Mouse (Mus musculus) lung, postnatal 4 days (tissue): ENCODE results near the gene Rhbdf1.
A peak's percentile ranks its signal among the peaks of the same experiment; 100 is the strongest.

Experiments
- DNase-seq, 2 experiments: peaks; one replicate each; pipeline ENCODE4 v3.0.0; 2021

Gene Rhbdf1

DNA sequence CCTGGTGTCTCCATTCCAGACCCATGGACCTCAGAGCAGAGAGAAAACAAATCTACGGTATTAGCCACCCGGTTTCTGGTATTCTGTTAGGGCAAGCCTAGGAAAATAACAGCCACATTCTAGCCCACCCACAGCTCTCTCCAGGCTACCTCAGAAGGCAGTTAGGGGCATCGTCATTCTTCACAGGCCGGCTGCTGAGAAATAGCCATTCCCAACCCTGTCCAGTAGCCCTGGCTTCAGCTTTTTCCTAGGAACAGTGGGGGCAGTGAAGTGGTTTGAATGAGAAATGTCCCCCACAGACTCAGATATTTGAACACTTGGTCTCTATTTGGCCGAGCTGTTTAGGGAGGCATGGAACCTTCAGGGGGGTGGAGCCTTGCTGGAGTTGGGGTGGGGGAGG lies 32.7 kb downstream of the Rhbdf1 start:
- DNase-seq = no peak

DNA sequence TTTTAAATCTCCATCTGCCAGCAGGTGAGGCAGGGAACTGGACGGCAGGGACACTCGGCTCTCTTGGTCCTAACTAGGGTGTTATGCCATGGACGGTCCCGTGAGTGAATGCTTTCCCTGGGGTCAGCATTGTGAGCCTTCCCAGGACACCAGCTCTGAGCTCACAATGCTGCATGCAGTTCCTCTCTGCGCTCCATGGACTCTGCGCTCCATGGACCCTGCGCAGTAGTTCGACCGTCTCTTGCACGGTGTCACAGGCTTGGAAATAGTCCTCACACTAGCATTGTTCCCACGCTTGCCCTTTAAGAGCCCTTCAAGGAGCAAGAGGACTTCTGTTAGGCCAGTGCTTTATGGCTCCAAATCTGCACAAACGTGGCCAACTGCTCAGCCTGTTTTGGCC lies 33.2 kb downstream of the Rhbdf1 start:
- DNase-seq = no peak

DNA sequence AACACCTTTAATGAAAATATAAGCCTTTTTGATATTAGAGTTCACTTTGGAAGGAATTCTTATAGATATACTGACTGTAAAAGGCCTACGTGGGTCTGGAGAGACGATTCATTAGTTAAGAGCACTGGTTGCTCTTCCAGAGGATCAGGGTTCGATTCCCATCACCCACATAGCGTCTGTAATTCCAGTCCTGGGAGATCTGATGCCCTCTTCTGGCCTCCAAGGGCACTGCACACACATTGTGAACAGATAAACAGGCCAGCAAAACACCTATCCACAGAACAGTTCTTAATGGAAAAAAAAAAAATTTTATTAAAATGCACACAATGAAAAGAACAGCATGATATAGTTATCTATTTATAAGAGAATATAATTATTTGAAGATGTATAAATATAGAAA lies 34.8 kb downstream of the Rhbdf1 start:
- DNase-seq = no peak

DNA sequence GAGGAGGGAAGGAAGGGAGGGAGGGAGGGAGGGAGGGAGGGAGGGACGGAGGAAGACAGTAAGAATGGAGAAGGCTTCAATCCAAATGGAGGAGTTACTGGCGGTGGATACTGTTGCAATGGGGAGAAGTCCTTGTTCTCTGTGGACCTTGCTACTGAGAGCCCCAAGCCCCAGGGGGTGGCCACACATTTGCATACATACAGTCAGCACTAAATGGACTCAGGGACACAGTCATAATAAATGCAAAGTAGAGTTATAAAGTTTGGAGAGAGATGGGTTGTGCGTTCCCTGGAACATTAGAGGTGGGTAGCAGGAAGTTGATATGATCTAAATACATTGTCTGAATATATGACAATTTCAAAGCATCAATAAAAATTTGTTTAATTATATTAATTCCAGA lies 36.1 kb downstream of the Rhbdf1 start:
- no peak for DNase-seq

DNA sequence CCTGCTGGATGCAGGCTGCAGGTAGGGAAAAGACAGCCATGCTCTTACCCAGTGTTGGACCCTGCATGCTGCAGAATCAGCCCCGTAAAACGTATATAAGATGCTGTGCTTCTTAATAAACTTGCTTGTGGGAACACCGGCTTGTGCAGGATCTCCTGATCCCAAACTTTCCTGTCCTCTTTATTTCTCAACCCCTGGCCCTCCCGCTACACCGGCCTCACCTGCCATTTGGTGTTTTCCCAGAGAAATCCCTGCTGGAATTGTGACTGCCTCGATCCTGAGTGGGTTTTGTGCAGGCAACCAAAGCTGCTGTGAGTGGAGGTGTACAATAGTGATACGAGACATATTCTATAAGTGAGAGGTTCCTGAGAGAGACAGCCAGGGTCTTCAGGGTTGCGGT lies 37.6 kb downstream of the Rhbdf1 start:
- no peak for DNase-seq

DNA sequence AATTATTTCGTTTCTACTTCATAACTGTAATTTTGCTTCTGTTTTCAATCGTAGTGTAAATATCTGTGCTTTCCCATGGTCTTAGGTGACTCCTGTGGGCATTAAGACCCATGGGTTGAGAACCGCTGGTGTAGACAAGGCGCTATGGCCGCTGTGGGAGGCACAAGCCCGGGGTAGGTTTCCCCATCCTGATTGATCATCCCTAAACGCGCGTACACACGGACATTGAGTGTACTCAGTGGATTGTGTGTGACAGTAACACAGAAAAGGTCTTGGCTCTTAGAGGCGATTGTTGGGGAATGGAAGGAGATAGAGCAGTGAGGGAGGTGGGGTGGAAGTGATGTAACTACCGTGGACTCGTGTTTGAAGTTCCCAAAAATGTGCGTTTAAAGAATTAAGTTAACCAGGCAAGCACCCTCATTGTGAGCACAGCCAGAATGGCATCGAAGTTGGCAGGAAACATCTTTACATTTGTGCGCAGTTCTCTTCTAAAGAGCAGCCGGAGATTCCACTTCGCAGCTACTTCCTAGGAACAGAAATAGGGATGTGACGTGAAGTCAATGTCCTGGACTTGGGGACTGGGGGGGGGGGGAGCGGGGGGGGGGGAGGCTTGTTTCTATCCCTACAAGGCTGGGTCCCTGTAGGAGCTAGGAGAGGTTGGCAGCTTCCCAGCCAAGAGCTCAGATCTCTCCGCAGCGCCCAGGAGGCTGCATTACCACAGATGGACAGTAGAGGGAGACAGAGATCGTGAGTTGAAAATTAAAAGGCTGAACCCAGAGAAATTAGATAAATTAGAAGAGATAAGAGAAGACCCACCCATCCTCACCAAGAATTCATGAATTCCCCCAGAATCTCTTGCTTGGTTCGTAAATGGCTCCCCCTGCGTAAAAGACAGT lies 39.9 kb downstream of the Rhbdf1 start:
- peak; percentile 57 to 85 for DNase-seq

DNA sequence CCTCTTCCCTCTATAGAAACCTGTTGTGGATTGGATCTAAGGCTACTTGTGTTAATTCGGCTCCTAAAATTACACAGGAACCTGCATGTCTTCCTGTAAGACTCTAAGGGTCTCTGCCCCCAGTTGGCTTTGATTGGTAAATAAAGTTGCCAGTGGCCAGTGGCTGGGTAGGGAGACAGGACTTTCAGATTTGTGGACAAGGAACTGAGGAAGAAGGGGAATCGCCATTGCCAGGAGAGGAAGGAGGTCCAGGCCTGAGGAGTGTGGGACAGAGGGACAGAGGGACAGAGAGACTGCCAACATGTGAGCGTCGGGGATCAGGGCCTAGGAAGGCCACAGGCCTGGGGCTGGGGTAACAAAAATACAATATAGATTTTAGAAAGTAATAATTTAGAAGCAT lies 40.9 kb downstream of the Rhbdf1 start:
- DNase-seq = no peak

DNA sequence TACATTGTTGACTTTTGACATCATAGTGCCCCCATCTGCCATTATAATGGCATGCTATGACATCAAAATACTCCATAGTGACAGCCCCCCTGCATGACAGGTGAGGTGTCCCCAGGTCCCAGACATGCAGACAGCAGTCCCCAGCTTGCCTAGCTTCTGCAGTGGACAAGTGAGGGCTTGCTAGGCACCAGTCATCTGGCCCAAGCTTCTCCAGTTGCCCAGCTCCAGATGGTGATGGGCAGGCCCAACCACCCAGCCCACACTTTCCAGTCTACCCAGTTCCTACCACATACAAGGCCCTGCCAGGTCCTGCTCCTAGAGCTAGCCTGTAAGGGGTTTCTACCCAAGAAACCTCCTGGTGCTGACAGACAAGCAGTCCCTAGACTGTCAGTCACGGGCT lies 43.6 kb downstream of the Rhbdf1 start:
- DNase-seq = no peak

DNA sequence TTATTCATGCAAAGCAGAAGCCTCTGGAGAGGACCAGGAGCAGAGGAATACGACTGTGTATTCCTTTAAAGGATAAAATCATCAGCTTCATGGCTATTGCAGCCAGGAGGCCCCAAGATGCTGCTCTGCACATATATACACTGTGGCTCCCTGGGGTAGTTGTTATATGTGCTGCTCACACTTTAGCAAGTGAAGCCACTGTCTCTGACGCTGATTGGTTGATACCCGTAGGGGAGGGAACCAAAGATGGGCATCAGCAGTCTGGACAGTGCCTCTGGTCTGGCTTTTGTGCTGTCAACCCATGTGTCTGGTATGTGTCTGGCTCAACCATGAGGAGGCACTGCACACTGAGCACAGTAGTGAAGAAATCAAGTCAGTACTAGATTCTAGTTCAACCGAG lies 55.4 kb downstream of the Rhbdf1 start:
- DNase-seq = no peak

DNA sequence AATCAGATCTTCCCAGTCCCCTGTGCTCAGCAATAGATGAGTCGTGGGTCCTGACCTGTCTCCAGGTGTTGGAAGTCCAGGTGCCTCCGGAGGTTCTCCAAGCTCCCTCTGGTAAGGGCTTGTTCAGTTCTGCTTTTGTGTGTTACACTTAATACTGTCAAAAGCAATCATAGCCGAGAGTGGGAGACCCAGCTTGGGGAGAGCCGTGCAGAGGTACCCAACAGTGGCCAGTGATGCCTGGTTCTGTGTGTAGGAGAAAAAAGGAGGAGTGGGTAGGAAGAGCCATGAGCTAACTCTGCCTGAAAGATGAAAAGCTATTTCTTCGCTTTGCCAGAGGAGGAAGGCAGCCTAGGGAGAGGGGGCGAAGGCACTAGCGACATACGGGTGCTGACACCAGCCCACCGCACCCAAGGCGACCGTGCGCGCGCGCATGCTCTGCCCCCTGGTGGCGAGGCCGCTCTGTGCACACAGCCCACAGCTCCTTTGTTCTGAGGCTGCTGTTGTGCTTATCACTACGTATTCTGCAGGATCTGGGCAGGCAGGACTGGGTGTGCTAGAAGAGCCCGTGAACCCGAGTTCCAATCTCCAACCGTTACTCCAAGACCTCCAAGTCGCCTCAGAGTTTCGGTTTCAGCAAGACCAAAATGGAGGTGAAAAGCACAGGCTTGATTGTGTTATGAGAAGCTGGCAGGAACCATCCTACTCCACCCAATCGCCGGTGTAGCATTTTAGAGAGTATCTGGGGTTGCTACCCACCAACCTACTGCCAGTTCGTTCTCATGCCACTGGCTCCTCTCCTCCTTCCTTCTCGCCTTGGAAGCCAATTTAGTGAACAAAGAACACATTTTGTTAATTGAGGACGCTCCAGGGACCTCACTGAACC lies 59.9 kb downstream of the Rhbdf1 start:
- DNase-seq = peak; percentile 77 to 85

DNA sequence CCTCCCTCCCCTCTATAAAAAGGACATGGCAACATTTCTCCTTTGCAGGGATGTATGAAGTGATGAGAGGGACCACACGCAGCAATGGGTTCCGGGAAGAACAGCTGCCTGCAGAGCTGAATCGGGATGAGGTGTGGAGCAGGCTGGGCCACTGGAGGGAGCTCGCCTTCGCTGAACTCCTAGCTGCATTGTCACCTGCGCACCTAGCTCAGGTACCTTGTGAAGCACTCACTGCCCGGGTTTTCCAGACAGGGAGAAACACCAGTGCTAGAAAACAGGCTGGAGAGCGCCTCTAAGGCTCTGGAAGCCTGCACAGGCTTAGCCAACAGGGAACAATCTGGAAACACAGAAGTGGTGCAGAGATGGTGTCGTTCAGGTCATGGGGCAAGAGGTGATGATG lies 60.6 kb downstream of the Rhbdf1 start:
- DNase-seq = no peak

DNA sequence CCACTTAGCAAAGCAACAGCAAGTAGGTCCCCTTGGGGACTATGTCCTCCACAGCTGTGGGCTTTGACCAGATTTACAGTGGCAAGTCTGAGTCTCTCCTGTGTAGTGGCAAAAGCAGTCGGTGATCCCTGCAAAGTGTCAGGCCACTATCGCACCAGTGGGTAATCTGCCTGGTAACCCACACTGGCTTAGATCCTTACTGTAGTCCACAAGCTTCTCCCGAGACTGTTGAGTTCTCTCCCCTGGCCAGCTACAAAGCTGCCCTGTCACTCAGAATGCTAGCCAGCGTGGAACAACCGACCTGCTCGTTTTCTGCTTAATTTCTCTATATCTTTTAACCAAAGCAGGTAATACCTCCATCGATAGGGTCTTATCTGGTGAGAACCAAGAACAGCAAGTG lies 61.8 kb downstream of the Rhbdf1 start:
- no peak for DNase-seq
